Mouse (Mus musculus) embryonic fibroblast, embryonic 13.5 days (primary cell): ENCODE results near the gene Tcn2.

Experiments
- CTCF ChIP-seq: IDR thresholded peaks from 2 replicates; pipeline ENCODE4 v1.5.1; 2011; ENCODE audit warnings: mild to moderate bottlenecking, control low read depth, low read length, moderate library complexity, borderline replicate concordance; ENCODE audit not compliant: insufficient read depth
- POLR2A ChIP-seq: IDR thresholded peaks from 2 replicates; pipeline ENCODE4 v1.6.1; 2011; ENCODE audit warnings: low read depth, mild to moderate bottlenecking, control low read depth, low read length, moderate library complexity

- TF ChIP-seq POLR2A (no peak; the same call in 1 of the 2 replicates), CTCF (no peak)
Measured at GRCm38 (mm10) chr11:3963155-3963554, 31.2 kb upstream of the Tcn2 start.
